Mouse (Mus musculus) hindbrain, embryonic 14.5 days (tissue): ENCODE data around the gene Ptgdr2. TPM values are rescaled to one million over a fixed set of nuclear protein-coding genes. Genes with fewer than 3 reads are reported as not detected.

Source experiments
- ATAC-seq: fragments of 200-750 bp; cut with Nextera tagmentation; 2 replicates; pipeline ENCODE4 v1.8.0; 2017; ENCODE audit warnings: moderate number of reproducible peaks, mild to moderate bottlenecking, moderate TSS enrichment, moderate library complexity; ENCODE audit not compliant: low FRiP score
- DNase-seq: peaks from one replicate; pipeline ENCODE4 v3.0.0-alpha.2; 2015; ENCODE audit warnings: low spot score
- H3K27ac ChIP-seq: fragments of 300-500 bp; sonication (generic); 2 replicates; pipeline ENCODE4 v1.5.1; 2014; ENCODE audit warnings: mild to moderate bottlenecking, moderate library complexity
- H3K27me3 ChIP-seq: fragments of 300-500 bp; sonication (generic); 2 replicates; pipeline ENCODE4 v1.6.1; 2014; ENCODE audit warnings: mild to moderate bottlenecking, low read length, mixed read lengths; ENCODE audit not compliant: control insufficient read depth, insufficient read depth
- H3K36me3 ChIP-seq: fragments of 300-500 bp; sonication (generic); replicated peaks from 2 replicates; pipeline ENCODE4 v1.6.1; 2014; ENCODE audit not compliant: control insufficient read depth, insufficient read depth
- H3K4me1 ChIP-seq: fragments of 300-500 bp; sonication (generic); replicated peaks from 2 replicates; pipeline ENCODE4 v1.6.1; 2014; ENCODE audit warnings: antibody characterized with exemption, low read length, mixed read lengths; ENCODE audit not compliant: control insufficient read depth, insufficient read depth
- H3K4me2 ChIP-seq: fragments of 300-500 bp; sonication (generic); replicated peaks from 2 replicates; pipeline ENCODE4 v1.6.1; 2014; ENCODE audit warnings: mild to moderate bottlenecking, moderate library complexity
- H3K4me3 ChIP-seq: fragments of 300-500 bp; sonication (generic); replicated peaks from 2 replicates; pipeline ENCODE4 v1.5.1; 2014; ENCODE audit warnings: mild to moderate bottlenecking, low read length
- H3K9ac ChIP-seq: fragments of 300-500 bp; sonication (generic); 2 replicates; pipeline ENCODE4 v1.6.1; 2014
- H3K9me3 ChIP-seq: fragments of 300-500 bp; sonication (generic); 2 replicates; pipeline ENCODE4 v1.6.1; 2016; ENCODE audit warnings: low read length; ENCODE audit not compliant: control insufficient read depth
- WGBS: fragments of 180-500 bp; shearing (Covaris S2); extraction: QIAGEN DNeasy Blood & Tissue Kit; methylation state at CpG from one replicate; pipeline ENCODE4 v1.1.7; 2014; 5-methylcytosine and 5-hydroxymethylcytosine counted together
- polyA plus RNA-seq: library from polyadenylated mRNA; unstranded; fragments of >200 nt; fragmentation: Nextera tagmentation; extraction: Ambion mirVana; gene quantifications from 2 replicates; pipeline ENCODE4 v1.2.1, GENCODE M21; 2014

The Ptgdr2 gene
- polyA plus RNA-seq, 1 experiment from 2014 or later: 0.24 TPM

GRCm38 (mm10) chr19:10904927-10905727 is 31.8 kb upstream of the Ptgdr2 start:
- Histone ChIP-seq H3K27me3 (no peaks in the 10 kb centered on the region), H3K9me3 (no peaks in the 10 kb centered on the region), H3K9ac (no peak overlapping the region), H3K27ac (no peak overlapping the region), H3K4me2 (no peak overlapping the region), H3K36me3 (peaks cover 79% of the 10 kb centered on the region), H3K4me1 (no peaks in the 10 kb centered on the region), H3K4me3 (no peak overlapping the region)
- WGBS: 68% methylated on average over 7 of the region's 7 CpGs
- ATAC-seq (no peak), DNase-seq (no peak)

GRCm38 (mm10) chr19:10905728-10906000 is 31.3 kb upstream of the Ptgdr2 start:
- peaks cover 73% of the 10 kb centered on the region for H3K36me3 ChIP-seq
- no peak for ATAC-seq
- H3K4me1 ChIP-seq: no peaks in the 10 kb centered on the region
- H3K9ac ChIP-seq: no peak overlapping the region
- DNase-seq: no peak
- H3K9me3 ChIP-seq: no peaks in the 10 kb centered on the region
- no peak overlapping the region for H3K4me2 ChIP-seq
- WGBS: 89% methylated on average over 5 of the region's 5 CpGs
- no peaks in the 10 kb centered on the region for H3K27me3 ChIP-seq
- no peak overlapping the region for H3K4me3 ChIP-seq
- no peak overlapping the region for H3K27ac ChIP-seq

GRCm38 (mm10) chr19:10907891-10908290 is 29.1 kb upstream of the Ptgdr2 start:
- H3K9me3 ChIP-seq: no peaks in the 10 kb centered on the region
- H3K27ac ChIP-seq: no peak overlapping the region
- no peaks in the 10 kb centered on the region for H3K4me1 ChIP-seq
- no peak overlapping the region for H3K4me2 ChIP-seq
- WGBS: 64% methylated on average over 3 of the region's 3 CpGs
- peaks cover 51% of the 10 kb centered on the region for H3K36me3 ChIP-seq
- no peak overlapping the region for H3K4me3 ChIP-seq
- DNase-seq: peak; percentile 57
- 0 out of 2 replicates have a peak, but pooled peaks have one; percentile 12 for ATAC-seq
- no peak overlapping the region for H3K9ac ChIP-seq
- H3K27me3 ChIP-seq: no peaks in the 10 kb centered on the region

- H3K4me1 ChIP-seq: no peaks in the 10 kb centered on the region
- no peak overlapping the region for H3K9ac ChIP-seq
- WGBS: 86% methylated on average over 6 of the region's 6 CpGs
- no peak overlapping the region for H3K4me3 ChIP-seq
- H3K27me3 ChIP-seq: no peaks in the 10 kb centered on the region
- H3K4me2 ChIP-seq: no peak overlapping the region
- no peak overlapping the region for H3K27ac ChIP-seq
- ATAC-seq (no peak), DNase-seq (no peak)
- peaks cover 38% of the 10 kb centered on the region for H3K36me3 ChIP-seq
- H3K9me3 ChIP-seq: no peaks in the 10 kb centered on the region
Measured at GRCm38 (mm10) chr19:10909087-10909721, 27.8 kb upstream of the Ptgdr2 start.

GRCm38 (mm10) chr19:10914291-10914690 is 22.7 kb upstream of the Ptgdr2 start:
- H3K27me3 ChIP-seq: no peaks in the 10 kb centered on the region
- no peak overlapping the region for H3K9ac ChIP-seq
- DNase-seq: no peak
- H3K4me3 ChIP-seq: no peak overlapping the region
- H3K9me3 ChIP-seq: no peaks in the 10 kb centered on the region
- whole genome bisulfite sequencing: 81% methylated on average over 7 of the region's 7 CpGs
- no peak overlapping the region for H3K4me2 ChIP-seq
- no peak overlapping the region for H3K27ac ChIP-seq
- H3K4me1 ChIP-seq: no peaks in the 10 kb centered on the region
- H3K36me3 ChIP-seq: no peaks in the 10 kb centered on the region
- no peak for ATAC-seq

GRCm38 (mm10) chr19:10914870-10915269 is 22.1 kb upstream of the Ptgdr2 start:
- no peak overlapping the region for H3K4me3 ChIP-seq
- H3K36me3 ChIP-seq: no peaks in the 10 kb centered on the region
- H3K9me3 ChIP-seq: no peaks in the 10 kb centered on the region
- H3K9ac ChIP-seq: no peak overlapping the region
- no peaks in the 10 kb centered on the region for H3K4me1 ChIP-seq
- DNase-seq (no peak), ATAC-seq (no peak)
- no peaks in the 10 kb centered on the region for H3K27me3 ChIP-seq
- 93% methylated on average over 2 of the region's 2 CpGs for WGBS
- H3K4me2 ChIP-seq: no peak overlapping the region
- no peak overlapping the region for H3K27ac ChIP-seq

- no peaks in the 10 kb centered on the region for H3K36me3 ChIP-seq
- no peaks in the 10 kb centered on the region for H3K4me1 ChIP-seq
- no peak overlapping the region for H3K9ac ChIP-seq
- H3K27ac ChIP-seq: no peak overlapping the region
- H3K4me3 ChIP-seq: no peak overlapping the region
- no peak for ATAC-seq
- 59% methylated on average over 5 of the region's 5 CpGs for WGBS
- DNase-seq: no peak
- no peak overlapping the region for H3K4me2 ChIP-seq
- no peaks in the 10 kb centered on the region for H3K9me3 ChIP-seq
- no peaks in the 10 kb centered on the region for H3K27me3 ChIP-seq
Measured at GRCm38 (mm10) chr19:10916506-10916905, 20.5 kb upstream of the Ptgdr2 start.

GRCm38 (mm10) chr19:10918321-10918991 is 18.5 kb upstream of the Ptgdr2 start:
- Histone ChIP-seq H3K4me3 (no peak overlapping the region), H3K36me3 (no peaks in the 10 kb centered on the region), H3K27me3 (no peaks in the 10 kb centered on the region), H3K9me3 (no peaks in the 10 kb centered on the region), H3K9ac (no peak overlapping the region), H3K4me2 (no peak overlapping the region), H3K4me1 (no peaks in the 10 kb centered on the region), H3K27ac (no peak overlapping the region)
- no peak for DNase-seq
- 0 out of 2 replicates have a peak, but pooled peaks have one; percentile 34 for ATAC-seq
- WGBS: 84% methylated on average over 10 of the region's 10 CpGs

GRCm38 (mm10) chr19:10920532-10920931 is 16.4 kb upstream of the Ptgdr2 start, which contains the start of gene Zp1:
TSS of gene Zp1 (minus strand) at chr19:10920632.
- H3K9me3 ChIP-seq: no peaks in the 10 kb centered on the region
- ATAC-seq (no peak), DNase-seq (no peak)
- H3K4me3 ChIP-seq: no peak within 1 kb of the TSS
- H3K4me2 ChIP-seq: no peak within 1 kb of the TSS
- H3K9ac ChIP-seq: no peak within 1 kb of the TSS
- no peaks in the 10 kb centered on the region for H3K27me3 ChIP-seq
- 61% methylated on average over 2 of the region's 2 CpGs for WGBS
- no peak within 1 kb of the TSS for H3K27ac ChIP-seq
- H3K4me1 ChIP-seq: no peaks in the 10 kb centered on the region
- no peaks in the 10 kb centered on the region for H3K36me3 ChIP-seq
